Mouse (Mus musculus) kidney, postnatal 10 days (tissue): ENCODE measurements around the gene Spats2l.

Experiments
- DNase-seq: peaks from one replicate; pipeline ENCODE4 v3.0.0; 2021; ENCODE audit warnings: mixed read lengths

The Spats2l gene

DNA sequence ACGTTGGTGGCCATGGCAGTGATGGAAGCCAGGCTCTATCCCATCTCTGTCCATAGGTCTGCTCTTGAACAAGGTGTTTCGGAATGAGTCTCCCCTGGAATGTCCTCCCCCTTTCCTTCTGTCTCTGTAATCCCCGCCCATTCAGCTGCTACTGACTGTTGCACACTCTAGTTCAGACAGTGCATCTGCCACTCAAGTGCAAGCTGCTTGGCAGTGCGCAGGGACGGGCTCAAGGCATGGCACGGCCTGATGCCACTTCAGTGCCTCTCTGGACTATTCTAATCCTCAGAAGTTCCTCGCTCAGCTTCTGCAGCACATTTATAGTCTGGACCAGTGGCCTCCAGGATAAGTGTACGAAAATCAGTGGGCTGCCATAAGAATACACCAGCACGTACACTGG, 52.3 kb downstream of the Spats2l start:
- DNase-seq = no peak

DNA sequence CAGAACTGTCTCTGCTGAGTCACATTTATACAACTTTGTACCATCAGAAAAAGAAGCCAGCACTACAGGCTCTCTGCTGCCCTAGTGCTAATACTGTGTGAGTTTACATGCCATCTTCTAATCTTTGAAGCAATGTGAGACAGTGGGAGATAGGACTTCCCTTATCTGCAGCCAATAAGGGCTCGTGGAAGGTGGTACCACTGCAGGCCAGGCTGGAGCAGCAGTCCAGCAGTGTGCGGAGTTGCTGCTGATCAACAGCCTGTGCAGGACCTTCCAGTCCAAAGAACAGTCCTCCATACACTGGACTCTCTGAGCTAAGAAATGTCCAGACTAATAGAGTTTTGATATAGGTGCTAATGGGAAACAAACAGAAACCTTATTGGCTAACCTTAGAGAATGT, 59.2 kb downstream of the Spats2l start:
- DNase-seq = no peak

DNA sequence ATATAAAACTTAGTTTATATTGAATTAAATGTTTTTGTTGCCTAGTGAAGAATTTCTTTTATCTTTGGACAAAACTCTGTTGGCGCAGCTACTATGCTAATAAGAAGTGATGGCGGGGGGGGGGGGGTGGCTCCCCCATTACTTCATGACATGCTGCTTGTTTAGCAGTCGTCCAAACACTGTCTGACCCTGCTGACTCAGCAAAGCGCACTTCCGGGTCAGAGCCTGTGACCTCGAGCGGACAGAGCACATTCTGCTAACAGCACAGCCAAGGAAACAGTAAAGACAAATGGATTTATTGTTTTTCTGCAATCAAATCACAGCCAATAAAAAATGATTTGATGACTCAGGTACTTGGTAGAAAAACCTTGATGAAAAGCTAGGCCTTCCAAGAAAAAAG, 61.2 kb downstream of the Spats2l start:
- DNase-seq = peak; percentile 80

DNA sequence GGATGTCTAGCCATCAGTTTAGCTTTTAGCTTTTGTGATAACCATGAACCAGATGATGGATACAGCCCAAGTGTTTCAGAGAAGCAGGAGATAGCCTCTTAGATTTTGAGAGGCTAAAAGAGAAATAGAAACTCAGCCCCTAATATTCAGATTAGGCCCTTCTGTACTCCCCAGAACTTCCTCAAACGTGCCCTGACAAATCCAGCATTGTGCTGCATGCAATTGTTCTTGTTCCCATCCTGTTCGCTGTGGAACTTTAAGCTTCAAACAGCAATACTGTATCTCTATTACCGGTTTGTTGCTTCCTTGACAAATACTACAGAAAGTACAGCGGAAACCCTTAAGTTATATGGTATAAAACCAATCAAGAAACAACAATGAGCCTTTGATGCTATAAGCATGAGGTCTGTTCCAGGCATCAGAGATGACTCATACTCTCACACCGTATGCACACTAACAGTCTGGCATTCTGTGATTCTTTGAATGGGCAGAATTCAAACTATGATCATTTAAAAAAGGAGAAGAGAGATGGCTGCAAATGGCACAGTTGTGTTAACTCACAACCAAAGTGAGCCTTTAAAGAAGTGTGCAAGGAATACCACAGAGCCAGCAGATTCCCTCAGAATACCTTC, 62.8 kb downstream of the Spats2l start:
- no peak for DNase-seq

DNA sequence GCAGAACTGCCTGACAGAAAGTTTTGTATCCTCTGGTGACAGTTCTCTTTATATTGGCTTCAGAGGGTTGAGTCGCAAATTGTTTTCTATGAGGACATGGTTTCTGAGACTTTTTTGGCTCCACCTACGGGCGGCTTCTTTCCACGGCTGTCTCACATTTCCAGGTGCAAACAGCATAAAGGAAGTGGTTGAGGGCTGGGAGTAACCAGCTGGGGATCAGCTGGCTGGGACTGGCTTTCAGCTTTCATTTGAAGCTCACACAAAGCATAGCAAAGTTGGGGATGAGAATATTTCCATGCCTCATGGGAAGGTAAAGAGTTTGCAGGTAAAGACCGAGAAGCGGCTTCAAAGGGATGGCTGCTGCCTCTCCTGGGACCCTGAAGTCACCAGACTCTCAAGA, 65.9 kb downstream of the Spats2l start:
- DNase-seq = no peak

DNA sequence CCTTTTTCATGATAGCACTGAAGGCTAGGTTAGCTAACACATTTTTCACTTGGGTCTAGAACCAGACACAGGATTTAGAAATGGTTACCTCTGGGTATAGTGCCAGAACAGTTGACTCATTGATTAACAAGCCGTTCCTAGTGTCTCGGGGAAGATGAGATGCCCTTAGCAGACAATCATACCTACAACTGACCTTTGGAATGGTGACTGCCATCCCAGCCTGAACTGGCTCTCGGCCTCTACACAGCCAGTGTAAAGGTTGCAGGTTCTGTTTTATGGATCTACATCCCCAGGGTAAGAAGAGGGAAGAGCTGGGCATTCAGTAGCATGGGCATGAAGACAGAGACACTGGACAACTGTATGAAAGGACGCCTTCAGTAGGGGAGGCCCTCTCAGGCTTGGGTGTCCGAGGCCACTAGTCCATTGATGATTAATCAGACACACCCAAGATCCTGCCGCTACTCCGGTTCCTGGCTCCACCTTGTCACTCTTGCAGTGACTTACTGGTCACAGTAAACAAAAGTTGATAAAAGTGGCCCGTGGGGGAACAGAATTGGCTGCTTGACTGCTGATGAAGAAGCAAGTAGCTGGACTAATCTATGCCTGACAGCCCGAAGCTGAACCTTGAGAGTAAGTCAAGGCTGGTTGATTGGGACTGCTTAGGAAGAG, 71.2 kb downstream of the Spats2l start:
- DNase-seq = no peak

DNA sequence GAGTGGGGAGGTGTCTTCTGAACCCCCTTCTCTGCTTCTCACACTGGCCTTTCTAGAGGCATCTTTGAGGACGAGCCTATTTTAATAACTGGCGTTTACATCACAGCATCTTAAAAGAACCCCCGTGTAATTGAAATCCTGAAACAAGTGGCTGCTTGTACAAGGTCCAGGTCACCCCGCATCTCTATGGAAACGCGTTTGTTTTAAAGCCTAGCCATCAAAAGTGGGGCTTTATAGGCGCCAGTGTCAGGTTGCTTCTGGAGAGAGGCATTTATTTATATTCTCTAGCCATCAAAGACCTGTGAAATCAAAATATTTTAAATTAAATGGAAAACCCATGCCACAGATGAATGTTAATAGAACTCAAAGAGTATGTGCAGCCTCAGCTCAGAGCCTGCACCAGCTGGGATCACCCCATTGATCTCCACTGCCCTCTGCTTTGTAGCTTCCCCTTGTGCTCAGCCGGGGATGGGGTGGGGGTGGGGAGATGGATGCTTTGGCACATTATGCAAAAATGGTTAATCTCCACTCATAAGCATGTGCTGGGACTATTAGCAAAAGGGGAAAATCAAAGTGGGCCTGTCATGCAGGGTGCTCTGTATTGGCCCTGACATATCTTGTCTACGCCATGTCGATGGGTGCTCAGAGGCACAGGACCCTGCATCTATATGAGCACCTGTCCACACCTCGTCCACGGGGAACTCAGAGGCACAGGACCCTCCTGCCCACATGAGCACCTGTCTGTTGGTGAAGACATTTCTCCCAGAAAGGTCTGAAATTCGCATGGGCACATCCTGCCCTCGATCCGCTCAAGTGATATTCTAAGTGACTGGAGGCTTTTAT, 73.1 kb downstream of the Spats2l start:
- DNase-seq = no peak

DNA sequence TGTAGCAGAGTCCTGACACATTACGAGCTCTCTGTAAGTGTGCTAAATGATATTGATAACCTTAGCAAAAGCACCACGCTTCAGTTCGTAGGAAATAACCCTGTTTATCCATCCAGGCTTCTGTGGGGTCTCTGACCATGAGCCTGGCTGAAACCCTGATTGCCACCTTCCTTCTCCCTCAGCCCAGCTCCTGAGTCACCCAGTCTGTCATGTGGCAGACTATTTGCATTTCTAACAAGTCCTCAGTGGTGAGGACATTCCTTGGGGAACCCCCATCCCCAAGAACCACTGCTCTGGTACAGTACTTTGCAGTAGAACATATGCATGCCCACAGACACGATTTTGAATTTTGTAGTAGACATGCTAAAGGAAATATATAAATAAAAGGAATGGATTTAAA, 75.1 kb downstream of the Spats2l start:
- DNase-seq = no peak

DNA sequence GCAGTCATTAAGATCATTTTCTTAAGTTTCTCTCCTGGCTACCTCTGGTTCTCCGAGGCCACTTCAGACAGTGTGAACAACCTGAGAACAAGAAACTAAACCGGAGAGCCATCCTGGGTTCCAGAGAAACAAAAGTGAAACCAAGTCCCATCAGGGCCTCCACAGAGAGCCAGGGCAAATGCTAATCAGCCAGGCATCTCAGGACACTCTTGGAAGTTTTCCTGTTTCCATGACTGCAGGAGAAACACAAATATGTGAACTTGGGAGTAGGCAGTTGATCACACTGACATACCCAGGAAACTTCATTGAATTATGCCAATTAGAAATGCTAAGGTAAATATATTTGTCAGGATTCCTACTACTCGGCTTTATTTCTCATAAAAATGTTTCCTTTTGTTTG, 76.0 kb downstream of the Spats2l start:
- peak; percentile 30 for DNase-seq

DNA sequence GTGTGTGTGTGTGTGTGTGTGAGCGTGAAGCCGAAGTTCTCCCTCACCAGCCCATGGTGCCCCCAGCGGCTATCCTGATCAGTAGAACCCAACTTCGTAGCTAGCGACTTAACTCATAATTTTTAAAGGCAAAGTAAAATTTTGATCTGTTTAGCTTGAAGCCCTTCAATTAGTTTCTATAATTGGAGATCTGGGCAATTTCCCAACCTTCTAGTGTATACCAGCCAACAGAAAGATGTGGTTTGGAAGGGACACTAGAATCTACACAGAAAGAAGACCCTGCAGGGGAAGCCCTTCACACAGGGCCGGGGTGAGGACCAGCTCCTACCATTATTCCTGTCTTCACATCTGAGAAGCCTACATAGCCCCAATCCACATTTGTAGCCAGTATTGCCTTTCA, 77.9 kb downstream of the Spats2l start:
- no peak for DNase-seq

DNA sequence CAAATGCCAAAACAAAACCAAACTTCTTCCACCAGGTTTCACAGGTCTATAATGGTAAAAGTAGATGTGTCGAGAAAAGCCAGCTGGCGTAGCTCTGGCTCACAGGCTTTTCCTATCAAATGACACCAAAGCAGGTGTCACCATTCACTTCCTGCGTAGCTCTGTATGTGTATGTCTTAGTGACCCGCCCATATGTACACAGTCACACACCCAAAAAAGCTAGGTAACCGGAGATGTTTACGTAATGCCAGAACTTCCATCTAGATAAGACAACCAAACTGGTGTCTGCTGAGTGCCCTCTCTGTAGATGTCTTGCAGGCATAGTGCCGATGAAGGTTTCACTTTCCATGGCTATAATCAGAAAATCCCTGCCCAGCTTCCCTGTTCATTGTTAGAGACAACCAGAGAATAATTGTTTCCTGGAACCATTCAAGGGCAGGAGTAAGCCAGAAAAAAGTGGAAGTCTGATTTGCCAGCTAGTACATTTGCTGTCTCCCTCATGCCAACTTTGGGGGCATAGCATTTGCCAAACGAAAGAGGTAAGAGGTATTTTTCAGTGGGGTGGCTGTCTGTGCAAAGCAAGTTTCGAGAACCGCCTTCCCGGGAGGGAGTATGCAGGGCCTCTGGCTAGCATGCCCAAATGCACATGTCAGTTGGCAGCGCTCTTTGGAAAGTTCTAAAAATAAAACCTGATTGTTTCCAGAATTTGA, 78.8 kb downstream of the Spats2l start:
- no peak for DNase-seq

DNA sequence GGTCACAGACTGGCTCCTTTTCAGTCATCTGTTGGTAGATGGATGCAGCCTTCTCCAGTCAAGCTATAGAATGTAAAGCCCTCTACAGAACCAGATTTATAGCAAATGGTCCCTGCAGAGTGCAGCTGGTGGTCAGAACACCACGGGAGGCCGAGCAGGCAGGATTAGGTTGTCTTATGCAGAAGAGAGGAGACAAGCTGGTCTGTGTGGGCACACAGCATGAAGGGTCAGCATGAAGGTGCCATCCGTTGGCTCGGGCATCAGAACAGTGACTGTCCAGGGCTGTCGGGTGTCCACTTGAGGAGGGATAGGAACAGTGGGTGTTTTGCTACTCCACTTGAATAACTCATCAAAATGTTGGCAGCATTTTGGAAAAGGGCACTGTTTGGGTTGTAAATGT, 83.8 kb downstream of the Spats2l start:
- no peak for DNase-seq

DNA sequence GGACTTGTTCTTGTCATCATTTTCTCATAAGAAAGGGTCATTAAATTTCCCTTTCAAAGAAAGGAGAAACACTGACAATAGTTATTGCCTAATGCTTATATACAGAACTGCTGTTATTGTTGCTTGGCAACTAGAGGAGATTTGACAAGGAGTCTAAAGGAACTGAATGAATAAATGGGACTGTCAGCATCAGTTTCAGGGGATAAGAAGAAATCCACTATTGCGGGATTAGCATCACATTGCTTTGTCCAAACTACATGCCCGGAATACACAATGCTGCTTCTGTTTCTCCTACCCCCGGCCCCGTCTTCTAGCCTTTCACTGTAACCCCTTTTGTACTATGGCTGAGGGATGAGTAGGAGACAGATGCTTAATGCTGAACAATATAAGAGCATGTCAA, 88.1 kb downstream of the Spats2l start:
- no peak for DNase-seq

DNA sequence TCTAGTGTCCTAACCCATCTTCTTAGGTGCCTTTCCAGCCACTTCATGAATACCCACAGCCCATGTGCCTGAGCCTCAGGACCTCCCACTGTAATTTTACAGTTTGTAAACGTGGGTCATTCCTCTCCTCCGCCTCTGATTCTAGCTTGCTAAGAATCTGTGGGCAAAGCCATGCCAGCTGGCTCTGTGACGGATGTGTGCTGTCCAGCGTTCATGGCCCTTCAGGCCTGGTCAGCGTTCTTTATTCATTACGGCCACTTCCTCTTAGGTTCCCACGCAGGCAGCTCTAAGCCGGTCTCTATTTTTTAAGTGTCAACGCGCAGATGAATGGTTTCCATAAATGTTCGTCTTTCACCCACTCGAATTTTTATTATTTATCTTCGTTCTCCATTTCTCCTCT, 94.7 kb downstream of the Spats2l start:
- peak; percentile 54 for DNase-seq

DNA sequence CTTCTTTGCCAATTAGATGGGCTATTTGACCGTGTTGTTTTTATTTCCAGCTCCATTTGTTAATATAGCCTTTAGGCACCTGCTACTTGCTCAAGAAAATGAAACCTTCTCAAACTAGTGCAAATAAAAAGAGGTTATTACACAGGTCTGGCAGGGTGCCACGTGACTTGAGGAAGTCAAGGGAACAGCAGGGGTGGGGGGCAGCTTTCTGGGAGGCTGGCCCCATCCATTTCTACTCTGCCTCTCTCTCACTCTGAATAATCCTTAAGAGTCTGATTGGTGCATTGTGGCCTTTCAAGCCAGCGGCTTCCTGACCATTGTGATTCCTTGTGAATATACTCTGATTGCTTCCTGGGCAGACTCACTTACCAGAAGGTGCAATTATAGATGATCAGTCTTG, 98.0 kb downstream of the Spats2l start:
- DNase-seq = peak; percentile 54

DNA sequence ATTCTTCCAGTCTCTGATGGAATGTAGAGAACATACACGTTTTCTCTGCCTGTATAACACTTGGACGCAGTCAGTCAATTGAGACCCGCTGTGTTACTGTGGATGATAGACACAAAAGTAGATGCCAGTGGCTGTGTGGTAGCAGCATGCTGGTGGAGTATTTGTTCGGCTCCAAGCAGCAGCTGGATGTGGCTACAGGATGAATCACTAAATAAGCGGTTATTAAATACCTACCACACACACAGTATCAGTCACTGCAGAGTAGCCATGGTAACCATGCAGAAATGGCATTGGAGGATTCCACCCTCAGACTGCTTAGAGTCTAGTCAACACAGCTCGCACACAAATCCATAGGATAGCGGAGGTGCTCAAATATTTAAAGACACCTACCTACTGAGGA, 100.0 kb downstream of the Spats2l start:
- no peak for DNase-seq

DNA sequence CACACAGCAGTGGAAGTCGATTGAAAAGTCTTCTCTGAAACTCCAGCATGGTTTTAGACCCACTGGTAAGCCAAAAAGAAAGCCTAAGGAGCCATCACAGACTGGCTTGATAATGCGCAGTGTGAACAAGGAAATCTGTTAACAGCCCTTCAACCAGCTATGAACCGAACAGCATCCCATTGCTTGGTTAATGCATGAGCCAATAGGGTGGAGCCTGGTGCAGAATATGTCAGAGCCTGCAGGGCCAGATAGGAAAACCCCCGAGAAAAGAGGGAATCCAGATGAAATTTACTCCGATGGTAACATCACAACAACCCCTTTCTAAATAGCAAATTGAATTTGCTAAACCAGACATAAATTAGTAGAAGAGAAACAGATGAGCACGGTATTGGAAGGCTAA, 101.1 kb downstream of the Spats2l start:
- DNase-seq = no peak

DNA sequence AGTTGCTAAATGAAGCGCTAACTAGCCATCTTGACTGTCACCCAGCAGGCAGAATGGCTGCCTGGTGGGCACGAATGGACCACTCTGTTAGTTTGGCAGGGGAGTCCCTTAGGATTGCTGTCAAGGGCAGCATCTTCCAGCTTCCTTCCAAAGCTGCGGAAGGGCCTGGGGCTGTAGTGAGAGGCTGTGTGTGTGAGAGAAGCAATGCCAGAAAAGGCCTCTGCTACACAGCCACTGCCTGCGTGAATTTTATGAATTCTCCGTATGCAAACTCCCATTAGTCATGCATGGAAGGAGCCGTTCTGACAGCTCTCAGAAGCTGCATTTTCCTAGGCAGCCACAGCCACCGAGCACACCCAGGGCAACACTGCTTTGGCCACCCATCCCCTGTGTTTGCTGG, 101.5 kb downstream of the Spats2l start:
- DNase-seq = no peak

DNA sequence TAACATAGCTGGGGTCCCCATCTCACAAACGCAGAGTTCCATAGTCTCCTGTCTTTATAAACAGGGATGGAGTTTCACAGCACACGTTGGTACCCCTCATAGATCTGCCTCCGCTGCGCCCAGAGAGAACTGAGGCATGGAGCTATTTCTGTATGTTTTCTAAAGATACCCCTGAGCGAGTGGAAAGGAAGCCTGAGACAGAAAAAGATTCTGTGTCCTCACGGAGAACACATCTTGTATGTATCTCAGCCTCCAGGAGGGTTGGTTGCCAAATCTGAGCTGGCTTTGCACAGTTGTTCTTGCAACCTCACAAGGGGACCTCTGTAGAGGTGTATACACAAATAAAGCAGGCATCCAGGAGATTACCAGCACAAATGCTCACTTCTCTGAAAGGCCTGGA, 105.0 kb downstream of the Spats2l start:
- no peak for DNase-seq

DNA sequence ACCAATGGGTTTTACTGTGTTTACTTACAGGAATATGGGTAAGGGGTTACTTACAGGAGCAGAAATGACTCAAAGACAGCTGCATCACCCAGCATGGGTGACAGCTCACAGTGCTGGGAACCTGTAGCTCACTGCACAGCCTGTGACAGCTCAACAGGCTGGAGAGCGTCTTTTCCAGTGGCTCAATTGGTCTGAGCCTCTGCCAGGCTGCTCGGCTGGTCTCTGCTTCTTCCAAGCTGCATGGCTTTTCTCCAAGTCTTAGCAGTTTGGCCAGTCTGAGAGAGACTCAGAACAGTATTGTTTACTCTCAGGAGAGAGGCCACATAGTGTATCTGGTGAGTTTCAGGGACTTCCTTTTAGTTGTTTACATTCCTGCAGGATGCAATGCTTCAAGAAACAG, 110.9 kb downstream of the Spats2l start:
- DNase-seq = no peak

DNA sequence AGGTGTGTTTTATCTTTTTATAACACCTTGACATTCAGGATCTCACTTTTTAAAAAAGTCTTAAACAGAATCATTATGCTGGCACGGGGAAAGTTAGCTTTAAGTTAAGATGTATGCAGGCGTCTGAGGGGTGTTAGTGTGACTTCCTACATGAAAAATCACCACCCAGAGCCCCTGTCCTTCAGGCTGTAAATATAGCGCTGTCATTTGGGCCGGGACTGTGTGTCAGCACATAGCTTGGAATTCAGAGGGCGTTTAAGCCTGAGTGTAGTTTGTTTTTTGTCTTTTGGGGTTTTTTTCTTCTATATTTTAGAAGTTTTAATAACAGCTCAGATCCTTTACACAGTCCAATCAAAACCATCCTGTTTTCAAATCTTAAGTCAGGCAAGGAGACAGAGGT, 115.8 kb downstream of the Spats2l start:
- no peak for DNase-seq

DNA sequence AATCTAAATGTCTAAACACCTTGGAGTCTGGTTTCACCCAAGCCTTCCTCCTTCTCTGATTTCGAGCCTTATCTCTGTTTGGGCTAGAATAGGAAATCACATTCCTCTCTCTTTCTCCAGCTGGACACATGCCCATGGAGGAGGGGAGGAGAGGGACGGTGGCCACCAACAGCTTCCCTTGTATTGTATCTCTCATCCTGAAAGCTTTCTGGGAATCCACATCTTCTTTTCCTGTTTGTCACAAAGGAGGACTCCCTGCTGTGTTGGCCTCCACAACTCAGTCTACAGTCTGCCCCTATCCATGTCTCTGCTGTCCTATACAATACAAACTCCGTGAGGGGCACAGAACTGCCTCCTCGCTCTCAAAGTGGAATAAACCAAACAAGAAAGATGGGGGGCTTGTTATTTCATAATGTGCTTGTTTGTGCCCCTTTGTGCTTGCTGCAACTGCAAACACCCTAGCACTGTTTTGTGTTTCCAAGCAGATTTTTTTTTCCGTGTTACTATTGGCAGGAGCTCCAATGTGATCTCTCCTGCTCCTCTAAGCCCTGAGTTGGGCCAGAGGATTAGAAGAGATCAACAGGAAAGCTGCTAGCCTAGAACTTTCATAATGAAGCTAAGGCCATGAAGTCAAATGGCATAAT, 116.4 kb downstream of the Spats2l start:
- DNase-seq = peak; percentile 69

DNA sequence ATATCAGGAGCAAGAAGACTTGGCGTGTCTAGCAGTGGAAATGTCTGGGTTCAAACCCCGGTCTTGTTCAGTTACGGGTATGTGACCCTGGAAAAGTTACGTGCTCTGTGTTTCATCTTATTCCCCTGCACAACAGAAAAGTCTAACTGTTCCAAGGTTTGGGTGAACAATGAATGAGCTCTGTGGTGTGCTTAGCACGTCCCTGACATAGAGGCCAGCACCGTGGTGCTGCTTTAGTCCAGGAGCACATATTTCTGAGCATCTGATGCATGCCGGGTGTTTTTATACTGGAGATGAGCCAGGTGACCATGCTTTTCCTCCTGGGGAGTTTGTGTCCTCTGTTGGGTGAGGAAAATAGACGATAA, 116.9 kb downstream of the Spats2l start:
- no peak for DNase-seq
